Mouse (Mus musculus) monocyte, adult 5-6 weeks (primary cell): ENCODE results near the gene Kcnip3. TPM values are rescaled to one million over a fixed set of nuclear protein-coding genes. Genes with fewer than 3 reads are reported as not detected.

Experiments
- ATAC-seq: fragments of 153-309, 156-312 bp; replicated peaks from 2 replicates; pipeline ENCODE4 v1.8.0; 2017; ENCODE audit warnings: mild to moderate bottlenecking; ENCODE audit not compliant: low TSS enrichment, insufficient number of reproducible peaks, severe bottlenecking, poor library complexity, low FRiP score
- total RNA-seq: library from RNA; stranded (forward); fragments of 200-1000, 200-491, 200-594 nt; gene quantifications from 3 replicates; pipeline ENCODE4 v1.2.3, GENCODE M21; 2017

Gene Kcnip3
- 3.9 to 25.7 TPM (median 6.4 TPM) in 3 replicates for total RNA-seq

DNA sequence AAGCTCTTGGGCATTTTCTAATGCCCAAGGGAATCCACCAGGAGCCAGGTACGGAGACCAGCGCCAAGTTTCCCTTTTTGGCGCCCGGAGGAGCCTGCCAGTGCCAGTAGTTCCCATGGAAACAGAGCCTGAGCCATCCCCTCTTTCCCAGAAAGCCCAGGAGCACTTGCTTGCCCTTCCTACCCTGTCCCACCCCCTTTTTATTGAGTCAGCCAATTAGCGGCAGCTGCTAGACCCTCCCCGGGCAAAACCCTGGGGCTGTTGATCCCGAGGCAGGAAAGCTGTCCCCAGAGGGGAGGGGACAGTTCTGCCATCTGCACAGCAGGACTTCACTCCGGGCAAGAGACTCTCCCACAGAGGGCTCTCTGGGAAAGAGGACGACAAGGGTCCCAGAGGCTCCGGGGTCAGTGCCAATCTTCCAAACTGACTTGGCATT lies at the start of gene Kcnip3:
Kcnip3 (minus strand) TSS at position 89 of the 436 bp plus-strand sequence.
- no peak for ATAC-seq

DNA sequence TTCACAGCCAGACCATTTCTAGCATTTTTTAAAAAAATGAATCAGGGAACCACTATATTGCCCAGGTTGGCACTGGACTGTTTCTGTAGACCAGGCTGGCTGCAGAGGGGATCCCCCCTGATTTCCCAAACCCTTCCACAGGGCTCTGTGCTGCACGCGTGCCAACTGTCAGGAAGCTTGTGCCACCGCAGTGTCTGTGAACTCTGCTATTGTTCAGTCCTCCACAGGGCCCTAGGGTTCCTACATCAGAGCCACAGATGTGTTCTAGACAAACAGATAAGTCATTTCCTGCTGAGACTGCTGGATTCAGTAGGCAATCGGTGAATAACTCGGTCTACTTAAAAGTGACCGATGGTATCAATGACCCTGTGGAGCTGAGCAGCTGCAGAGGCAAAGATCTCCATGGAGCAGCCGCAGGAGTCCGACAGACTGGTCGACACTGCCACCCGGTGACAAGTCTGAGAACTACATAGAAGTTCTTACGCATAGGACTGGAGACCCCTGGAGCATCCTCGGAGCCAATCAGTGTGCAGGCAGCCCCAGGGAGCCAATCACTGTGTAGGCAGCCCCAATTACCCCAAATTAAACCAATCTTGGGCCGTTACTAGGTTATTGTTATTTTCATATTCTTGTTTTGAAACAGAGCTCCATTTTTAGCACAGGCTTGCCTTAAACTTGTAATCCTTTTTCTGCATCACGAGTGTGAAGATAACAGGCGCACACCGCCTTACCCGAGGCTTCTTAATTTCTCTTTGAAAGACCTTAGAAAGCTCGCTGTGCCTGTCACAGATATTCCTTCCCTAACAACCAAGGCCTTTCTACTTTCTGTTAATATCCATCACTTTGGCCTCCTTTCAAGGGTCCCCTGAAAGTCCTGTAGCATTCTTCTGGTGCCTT lies 37.4 kb upstream of the Kcnip3 start:
- ATAC-seq: peak; percentile 87

DNA sequence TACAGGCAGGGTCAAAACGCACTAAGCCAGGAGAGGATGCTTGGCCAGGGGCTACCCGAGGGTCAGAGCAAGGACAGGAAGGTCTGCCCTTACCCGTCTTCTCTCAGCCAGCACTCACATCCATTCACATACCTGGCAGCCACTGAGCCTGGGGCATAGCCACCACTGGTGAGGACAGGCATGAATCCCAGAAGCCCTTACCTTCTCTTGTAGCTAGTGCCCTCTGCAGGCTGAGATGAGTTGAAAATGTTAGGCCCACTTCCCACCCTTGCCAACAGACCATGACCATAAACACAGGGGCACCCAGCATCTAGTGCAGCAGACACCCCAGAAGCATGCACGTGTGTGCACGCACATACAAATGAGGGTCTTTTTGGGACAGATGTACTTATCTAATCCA lies 29.2 kb upstream of the Kcnip3 start:
- ATAC-seq: no peak

DNA sequence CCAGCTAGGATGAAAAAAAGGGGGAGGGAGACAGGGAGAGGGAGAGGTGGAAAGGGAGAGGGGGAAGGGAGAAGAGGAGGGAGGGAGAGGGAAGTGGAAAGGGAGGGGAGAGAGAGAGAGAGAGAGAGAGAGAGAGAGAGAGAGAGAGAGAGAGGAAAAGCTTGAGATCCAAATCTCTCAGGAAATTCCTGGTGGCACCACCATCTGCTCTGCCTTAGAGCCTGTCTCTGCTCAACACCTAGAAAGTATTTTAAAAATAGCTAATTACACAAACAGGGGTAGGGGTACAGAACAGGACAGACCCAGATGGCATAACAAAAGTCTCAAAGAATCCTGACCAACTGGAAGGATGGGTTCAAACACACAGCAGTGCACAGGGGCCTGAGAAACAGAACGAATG lies 28.6 kb upstream of the Kcnip3 start:
- no peak for ATAC-seq

DNA sequence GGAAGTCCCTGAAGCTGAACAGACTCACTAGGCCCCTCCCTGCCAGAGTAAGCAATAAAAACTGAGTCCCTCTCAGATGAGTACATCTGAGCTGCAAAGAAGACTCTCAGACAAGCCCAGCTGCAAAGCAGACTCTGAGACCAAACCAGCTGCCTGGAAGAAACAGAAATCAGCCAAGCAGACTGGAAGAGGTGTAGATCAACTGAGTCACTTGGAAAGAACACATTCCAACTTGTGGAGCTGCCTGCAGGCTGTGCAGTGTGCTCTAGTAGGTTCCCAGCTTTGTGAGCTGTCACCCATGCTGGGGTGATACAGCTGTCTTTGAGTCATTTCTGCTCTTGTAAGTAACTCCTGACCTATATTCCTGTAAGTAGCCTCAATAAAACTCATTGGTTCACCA lies 27.8 kb upstream of the Kcnip3 start:
- ATAC-seq: no peak

DNA sequence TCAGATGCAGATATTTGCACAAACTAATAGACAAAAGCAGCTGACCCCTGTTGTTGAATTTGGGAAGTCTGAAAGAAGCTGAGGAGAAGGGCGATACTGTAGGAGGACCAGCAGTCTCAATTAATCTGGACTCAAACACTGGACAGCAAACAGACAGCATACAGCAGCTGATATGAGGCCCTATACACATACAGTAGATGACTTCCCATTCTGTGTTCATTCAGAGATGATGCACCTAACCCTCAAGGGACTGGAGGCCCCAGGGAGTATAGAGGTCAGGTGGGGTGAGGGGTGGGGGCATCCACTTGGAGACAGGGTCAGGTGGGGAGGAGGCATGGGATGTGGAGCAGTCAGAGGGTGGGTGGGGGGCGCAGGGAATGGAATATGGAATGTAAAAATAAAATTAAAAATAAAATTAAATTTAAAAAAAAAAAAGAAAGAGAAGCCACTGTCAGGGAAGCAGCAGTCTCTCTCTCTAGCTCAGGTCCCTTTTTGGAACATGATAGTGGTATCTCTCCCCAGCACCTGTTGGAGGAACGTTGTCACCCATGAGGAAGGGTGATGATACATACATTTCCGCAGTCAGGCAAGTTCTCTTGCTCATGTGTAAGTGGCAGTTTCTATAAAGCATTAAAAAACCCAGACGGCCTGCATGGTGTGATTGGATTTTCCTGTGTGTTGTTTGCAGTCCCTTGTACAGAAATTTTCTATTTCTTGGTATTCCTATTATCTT lies 26.6 kb upstream of the Kcnip3 start:
- ATAC-seq: no peak

DNA sequence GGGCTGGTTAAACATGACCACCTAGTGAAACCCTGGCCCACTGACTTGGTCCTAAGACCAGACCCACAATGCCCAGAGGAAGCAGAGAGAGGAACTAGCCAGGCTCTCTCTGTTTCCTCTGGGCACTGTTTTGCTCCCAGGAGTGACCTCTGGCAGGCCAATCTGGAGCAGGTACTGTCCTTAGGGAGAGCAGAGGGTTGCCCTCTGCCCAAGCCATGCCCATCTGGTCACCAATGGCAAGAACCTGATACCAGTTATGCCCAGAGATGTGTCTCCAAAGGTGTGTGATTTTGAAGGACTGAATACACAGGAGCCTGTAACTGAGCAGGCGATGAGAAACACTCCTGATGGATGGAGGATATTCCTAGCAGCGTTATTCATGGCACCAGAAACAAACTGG lies 19.8 kb upstream of the Kcnip3 start:
- no peak for ATAC-seq

DNA sequence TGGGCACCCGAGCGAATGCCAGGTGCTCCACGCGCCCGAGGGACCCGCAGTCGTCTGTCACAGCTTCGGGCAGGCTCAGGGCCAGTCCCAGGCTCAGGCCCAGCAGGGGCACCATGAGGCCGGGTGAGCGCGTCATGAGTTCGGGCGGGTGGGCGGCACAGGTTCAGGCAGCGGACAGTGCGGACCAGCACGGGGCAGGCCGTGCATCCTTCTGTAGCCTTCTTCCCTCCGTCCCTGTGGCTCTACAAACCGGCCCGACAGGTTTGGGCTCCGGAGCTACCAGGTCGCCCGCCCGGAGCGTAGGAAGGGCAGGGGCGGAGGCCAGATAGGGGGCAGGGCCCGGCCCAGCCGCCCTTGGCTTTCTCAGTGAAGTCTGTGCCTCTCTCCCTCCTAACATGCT lies 19.3 kb upstream of the Kcnip3 start, which contains the start of gene Prom2:
Prom2 (minus strand) TSS at position 283 of the 400 bp plus-strand sequence.
- ATAC-seq: no peak

DNA sequence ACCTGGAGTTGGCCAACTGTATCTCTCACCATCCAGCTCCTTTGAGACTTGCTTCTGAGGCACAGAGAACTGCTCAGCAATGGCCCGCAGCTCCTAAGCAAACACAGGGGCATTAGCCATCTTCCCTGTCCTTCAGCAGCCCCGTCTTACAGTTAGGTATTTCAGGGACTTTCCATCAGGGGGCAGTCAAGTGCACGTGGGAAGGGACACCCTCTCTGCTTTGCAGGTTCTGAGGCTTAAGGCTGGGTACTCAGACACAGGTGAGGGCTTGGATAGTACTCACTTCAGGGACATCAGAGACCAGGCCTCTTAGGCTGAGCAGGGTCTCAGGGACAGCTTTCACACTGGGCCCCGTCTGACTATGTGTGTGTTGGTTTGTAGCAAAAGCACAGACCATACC lies 17.6 kb upstream of the Kcnip3 start:
- no peak for ATAC-seq

DNA sequence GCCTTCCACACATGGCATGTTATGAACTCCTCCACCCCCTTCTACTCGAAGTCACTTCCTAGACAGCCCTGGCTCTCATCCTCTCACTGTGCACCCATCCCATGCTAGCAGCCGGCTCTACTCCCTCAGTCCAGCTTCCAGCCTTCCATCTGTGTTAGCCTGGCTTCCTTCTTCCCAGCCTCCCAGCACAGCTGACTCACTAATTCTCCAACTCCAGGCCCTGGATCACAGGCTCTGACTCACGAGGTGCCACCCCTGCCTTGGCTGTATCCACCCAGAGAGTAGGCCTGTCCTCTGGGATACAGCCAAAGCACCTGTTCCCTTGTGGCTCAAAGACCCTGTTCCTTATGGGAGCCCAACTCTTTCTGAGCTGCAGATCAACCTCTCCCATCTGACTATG lies 15.7 kb upstream of the Kcnip3 start:
- ATAC-seq: no peak

DNA sequence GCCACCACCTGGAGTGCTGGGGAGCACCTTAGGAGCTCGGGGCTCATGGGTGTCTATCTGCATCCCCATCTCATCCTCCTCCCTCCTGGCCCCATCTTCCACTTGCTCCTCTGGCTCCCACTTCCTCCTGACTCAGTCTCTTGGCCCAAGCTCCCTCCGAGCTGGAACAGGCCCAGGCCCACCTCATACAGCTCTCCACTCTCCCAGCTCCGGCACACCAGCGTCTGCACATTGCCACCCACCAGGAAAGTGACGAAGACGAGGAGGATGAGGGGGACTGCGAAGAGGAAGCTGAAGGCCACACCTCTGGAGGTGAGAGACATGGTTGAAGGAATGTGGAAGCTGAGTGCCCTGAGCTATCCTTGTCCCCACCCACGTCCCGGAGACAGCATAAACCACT lies 13.5 kb upstream of the Kcnip3 start:
- no peak for ATAC-seq

DNA sequence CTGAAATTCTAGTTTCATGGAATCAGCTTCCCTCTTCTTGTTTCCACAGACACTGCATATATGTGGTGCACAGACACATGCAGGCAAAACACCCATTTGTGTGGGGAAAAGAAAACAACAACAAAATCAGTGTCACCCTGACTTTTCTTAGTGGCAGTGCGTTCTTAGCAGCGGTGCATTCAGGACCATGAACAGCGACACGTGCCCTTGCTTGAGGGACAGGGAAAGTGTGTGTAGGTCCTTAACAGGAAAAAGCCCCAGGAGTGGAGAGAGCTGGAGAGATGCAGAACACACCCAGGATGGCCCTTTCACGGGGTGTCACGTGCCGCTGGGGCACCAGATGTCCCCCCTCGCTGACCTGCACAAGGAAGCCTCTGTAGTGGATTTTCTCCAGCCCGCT lies 10.5 kb upstream of the Kcnip3 start:
- ATAC-seq: no peak

DNA sequence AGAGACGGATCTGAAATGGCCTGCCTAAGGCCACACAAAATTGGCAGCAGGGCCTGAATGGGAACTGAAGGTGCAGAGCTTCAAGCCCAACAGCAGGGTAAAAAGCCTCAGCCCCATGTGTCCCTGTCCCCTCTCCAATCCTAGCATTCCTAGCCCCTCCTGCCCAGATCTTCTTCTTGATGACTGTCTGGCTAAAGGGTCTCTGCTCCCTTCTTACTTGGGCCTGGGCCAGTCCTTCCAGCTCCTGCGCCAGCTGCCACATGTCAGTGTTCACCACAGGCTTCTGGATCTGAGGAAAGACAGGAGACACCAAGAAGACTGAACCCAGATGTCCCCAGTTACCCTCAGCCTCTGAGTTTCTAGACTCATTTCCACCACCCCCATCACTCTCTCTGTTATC lies 9.7 kb upstream of the Kcnip3 start:
- ATAC-seq: no peak

DNA sequence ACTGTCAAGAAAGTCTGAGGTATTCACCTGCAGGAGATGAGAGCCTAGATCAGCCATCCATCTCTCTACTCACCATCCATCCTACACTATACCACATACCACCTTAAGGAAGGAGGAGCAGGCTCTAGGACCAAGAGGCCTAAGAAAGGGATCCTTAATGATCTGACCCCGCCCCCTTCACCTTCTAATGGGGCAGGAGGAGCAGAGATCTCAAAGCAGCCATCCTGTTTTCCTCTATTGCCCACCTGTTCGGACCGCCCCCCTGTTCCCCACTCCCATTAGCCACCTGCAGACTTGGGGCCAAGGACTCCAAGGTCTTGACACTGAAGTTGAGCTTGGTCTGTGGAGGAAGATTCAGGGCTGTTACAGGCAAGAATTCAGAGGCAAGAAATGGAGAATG lies 8.5 kb upstream of the Kcnip3 start:
- no peak for ATAC-seq

DNA sequence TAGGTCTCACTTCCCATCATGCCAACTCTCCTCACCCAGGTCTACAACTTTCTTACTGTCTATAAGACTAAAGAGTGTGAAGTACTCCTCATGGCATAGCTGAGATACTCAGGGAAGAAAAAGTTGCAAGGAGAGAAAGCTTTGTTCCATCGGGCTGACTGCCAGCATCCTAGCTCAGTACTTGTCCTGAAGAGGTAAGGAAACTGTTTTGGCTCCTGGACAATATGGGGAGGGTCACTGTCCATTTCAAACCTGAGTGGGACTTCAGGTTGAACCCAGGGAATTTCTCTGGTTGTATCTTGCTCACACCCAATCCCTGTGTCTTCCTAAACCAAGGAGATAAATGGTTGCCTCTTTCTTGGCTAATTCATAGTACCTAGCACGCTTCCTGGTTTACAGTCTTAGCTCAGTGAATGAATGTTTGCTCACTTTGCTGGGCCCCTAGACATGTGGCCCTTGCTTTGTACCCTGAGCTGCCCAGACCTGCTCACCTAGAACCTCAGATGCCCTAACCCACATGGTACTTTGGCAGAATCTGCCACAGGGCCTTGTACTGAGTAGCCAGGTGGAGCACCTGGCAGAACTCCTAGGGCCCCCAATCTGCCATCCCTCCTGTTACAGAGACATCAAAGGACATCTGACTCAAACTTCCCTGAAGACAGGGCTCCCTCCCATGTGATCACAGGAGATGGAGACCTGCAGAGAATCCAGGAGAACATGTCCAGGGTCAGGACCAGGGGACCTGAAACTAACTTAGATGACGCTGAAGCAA lies 3.3 kb upstream of the Kcnip3 start:
- no peak for ATAC-seq

DNA sequence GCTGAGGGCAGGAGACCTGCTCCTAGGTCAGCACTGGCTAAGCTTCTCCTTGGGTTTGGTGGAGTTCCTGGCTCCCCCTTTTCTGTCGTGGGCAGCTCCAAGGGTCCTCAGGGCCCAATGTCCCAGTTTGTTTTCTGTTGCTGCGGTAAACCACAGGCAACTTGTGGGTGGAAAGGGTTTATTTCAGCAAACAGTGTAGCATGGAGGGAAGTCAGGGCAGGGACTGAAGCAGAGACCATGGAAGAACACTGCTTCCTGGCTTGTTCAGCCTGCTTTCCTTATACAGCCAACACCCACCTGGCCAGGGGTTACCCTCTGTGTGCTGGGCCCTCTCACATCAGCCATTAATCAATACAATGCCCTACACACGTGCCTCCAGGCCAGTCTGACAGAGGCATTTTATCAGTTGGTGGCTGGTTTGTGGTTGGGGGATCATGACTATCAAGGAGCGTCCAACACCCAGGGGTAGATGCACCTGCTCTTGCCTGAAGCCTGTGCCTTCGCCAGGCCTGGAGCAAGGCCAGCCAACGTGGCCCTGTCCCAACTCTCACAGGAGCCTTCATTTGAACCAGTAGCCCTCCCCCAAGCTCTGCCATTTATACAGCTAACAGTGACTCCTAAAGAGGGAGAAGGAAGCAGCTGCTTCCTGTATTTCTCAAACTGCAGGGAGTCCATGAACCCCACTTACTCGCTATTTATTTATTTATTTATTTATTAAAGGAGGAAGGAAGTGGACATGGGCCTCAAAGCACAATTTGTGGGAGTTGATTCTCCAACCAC lies 2.2 kb upstream of the Kcnip3 start:
- peak; percentile 37; the same call in 1 of the 2 replicates for ATAC-seq

DNA sequence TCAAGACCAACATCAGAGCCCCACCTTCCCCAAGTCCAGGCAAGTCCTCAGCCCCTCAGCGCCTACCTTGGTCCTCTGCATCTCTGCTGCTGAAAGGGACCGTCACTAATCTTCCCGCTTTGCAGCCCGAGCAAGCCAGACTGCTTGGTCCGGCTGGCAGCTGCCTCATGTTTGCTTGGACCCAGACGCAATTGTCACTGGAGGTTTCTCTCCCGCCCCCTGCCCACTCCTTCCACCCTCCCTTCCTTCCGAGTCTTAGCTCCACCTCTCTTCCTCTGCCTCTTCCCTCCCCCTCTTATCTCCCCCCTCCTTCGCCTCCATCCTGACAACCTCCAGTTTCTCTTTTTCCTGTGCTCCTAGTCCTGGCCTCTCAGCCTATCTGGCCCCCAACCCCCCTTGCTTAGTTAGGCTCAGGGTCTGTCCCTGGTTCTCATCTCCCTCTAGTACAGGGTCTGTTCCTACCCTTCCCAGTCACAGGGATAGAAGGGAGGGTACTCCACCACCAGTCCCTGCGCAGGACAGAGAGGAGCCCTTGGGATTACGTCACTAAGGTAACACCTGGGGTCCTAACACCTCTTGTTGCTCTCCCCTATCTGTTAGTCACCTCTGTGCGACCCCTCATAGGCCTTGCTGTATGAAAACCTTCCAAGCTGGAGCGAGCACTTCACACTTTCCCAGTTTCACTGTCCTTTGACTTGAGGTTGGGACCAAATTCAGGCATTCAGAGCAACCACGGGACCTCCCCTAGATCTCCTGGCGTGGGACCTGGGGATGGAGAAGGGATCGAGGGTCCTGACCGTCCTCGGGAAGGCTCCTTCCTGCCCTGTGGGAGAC lies 505 bp downstream of the Kcnip3 start:
- no peak for ATAC-seq

DNA sequence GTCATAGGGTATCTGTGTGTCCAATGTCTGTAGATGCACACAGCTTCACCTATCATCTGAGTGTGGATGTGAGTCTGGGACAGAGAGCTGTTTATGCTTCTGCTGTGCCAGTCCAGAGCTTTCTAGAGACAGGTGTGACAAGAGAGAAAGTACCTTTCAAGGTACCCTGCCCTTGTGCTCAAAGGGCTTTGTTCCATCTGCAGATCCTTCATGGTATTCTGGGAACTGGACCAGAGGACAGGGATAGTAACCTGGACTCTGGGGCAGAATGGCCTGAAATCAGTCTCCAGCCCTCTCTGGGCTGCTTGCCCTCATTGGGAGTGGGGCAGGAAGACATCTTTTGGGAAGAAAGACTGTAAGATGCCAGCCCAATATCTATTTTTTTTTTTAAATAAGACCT lies 1.8 kb downstream of the Kcnip3 start:
- no peak for ATAC-seq
